Mouse (Mus musculus): Measurements from ENCODE around the gene Lyve1. TPM values are rescaled to one million over a fixed set of nuclear protein-coding genes. Genes with fewer than 3 reads are reported as not detected.

The Lyve1 gene
- polyA plus RNA-seq, 2 experiments: 18.3 to 22.7 TPM

DNA sequence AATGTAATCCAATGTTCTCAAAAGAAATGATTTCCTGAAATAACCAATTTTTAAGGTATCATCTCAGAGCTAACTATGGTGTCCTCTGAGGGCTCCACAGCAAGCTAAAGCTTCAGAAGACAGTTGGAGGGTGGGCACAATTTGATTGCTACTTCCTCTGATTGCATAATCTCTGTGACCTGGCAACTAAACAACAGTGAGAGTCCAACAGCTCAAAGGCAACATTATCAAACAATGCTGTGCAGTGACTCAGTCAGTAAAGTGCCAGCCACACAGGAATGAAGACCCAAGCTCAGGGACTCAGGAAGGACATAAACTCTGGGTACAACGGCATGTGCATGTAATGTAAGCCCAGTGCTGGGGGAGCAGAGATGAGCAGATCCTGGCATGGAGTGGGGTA is 30.0 kb downstream of the Lyve1 start:
- H3K36me3 ChIP-seq (replicated peaks; ENCODE audit: control insufficient read depth, insufficient read depth, low read depth): peaks cover 38% of the 10 kb centered on the region

DNA sequence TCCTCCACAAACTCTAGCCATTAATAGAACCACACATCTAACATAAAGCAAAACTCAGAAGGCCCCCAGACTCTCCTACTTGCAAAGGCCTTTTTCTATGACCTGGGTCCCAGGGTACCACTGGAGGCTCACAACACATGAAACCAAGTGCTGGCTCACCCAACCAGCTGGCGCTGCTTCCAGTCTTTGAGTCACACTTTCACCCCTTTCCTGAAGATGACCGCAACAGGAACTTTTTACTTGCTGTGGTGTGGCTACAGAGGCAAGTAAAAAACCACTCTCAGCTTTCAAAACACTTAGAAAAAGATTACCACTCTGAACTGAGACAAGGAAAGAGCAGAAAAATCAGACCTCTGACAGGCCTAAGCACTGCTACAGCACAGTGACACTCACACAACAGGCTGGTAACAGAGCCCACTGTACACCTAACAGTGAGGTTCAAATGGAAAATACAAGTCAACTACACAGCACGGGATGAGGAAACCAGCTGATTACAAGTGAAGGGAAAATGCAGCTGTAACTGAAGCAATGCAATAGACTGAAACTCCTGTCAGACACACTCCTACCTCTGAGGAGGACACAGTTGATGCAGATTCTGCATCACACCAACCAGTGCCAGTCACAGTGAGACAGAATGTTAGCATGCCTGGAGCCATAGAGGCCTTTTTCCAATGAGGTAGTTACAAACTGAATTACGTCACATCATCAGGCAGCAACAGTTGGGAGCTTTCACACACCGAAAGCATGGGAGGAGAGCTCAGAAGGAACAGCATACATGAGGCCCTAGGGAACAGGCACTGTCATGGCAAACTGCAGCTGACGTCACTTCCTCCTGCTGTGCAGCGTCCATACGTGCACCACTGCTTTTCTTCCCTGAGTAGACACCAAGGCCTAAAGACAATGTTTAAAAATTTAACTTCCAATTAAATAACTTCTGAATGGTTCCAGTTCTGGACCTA is 38.8 kb downstream of the Lyve1 start:
- Histone ChIP-seq H3K4me2 (ENCODE audit: low read depth) (no peak overlapping the region), H3K9ac (replicated peaks) (no peak overlapping the region), H3K36me3 (replicated peaks; ENCODE audit: control insufficient read depth, insufficient read depth, low read depth) (peaks cover 55% of the 10 kb centered on the region), H3K27ac (no peak overlapping the region), H3K4me3 (ENCODE audit: insufficient read depth in 1 of 2, low read depth in 2 of 2, low read length in 2 of 2) (no peak overlapping the region), H3K4me1 (replicated peaks; ENCODE audit: control insufficient read depth in 2 of 2, insufficient read depth in 2 of 2, low read length in 1 of 2) (peaks cover 8 to 25% of the 10 kb centered on the region in 2 experiments), H3K9me3 (ENCODE audit: control insufficient read depth, low read length) (no peaks in the 10 kb centered on the region), H3K27me3 (ENCODE audit: control insufficient read depth, insufficient read depth, low read length) (no peaks in the 10 kb centered on the region)
- ATAC-seq (ENCODE audit: insufficient read depth) (no peak), DNase-seq (ENCODE audit: low read depth in 3 of 3, low spot score in 3 of 3) (no peak)
- TF ChIP-seq EP300 (IDR thresholded peaks at IDR 0.05; ENCODE audit: low read depth) (no peak), CTCF (IDR thresholded peaks at IDR 0.05; ENCODE audit: low read depth) (no peak)
- 65% methylated on average over 8 of the region's 8 CpGs for WGBS (ENCODE audit: insufficient replicate concordance)

More for the DNA sequence above, 30.0 kb downstream of the Lyve1 start:
- Histone ChIP-seq H3K4me1 (replicated peaks; ENCODE audit: control insufficient read depth in 2 of 2, insufficient read depth in 2 of 2, low read length in 1 of 2) (peaks cover 0 to 8% of the 10 kb centered on the region in 2 experiments; a peak in 2 of 4 replicates), H3K4me3 (ENCODE audit: insufficient read depth in 1 of 2, low read depth in 2 of 2, low read length in 2 of 2) (no peak overlapping the region), H3K9ac (replicated peaks) (no peak overlapping the region), H3K4me2 (ENCODE audit: low read depth) (no peak overlapping the region), H3K9me3 (ENCODE audit: control insufficient read depth, low read length) (no peaks in the 10 kb centered on the region), H3K27me3 (ENCODE audit: control insufficient read depth, insufficient read depth, low read length) (no peaks in the 10 kb centered on the region), H3K27ac (no peak overlapping the region)
- TF ChIP-seq EP300 (IDR thresholded peaks at IDR 0.05; ENCODE audit: low read depth) (no peak), CTCF (IDR thresholded peaks at IDR 0.05; ENCODE audit: low read depth) (no peak)
- 59% methylated on average over 1 of the region's 1 CpGs for WGBS (ENCODE audit: insufficient replicate concordance)
- DNase-seq (ENCODE audit: low read depth in 3 of 3, low spot score in 3 of 3): no peak
- ATAC-seq (ENCODE audit: insufficient read depth): no peak

DNA sequence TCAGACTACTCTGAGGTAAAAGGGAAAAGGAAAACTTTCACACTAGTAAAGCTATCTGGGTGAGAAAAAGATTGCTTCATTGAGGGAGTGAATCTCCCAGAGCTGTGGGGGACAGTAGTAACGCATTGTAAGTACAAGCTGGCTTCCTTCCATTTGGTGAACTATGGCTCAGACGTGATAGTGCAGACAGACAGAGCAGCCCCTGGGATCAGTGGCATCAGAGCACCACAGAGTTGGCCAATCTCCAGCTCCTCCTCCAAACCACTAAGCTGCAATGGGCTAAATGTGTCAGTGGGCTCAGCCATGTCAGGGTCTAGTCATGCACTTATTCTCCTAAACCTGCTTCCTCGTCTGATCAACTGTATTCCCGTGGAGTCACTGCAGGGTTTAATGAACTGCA is 39.4 kb downstream of the Lyve1 start:
- ATAC-seq (ENCODE audit: insufficient read depth): no peak
- no peak overlapping the region for H3K27ac ChIP-seq
- no peak for DNase-seq (ENCODE audit: low read depth in 3 of 3, low spot score in 3 of 3)
- H3K27me3 ChIP-seq (ENCODE audit: control insufficient read depth, insufficient read depth, low read length): no peaks in the 10 kb centered on the region
- TF ChIP-seq EP300 (IDR thresholded peaks at IDR 0.05; ENCODE audit: low read depth): no peak
- TF ChIP-seq CTCF (IDR thresholded peaks at IDR 0.05; ENCODE audit: low read depth): no peak
- no peak overlapping the region for H3K9ac ChIP-seq (replicated peaks)
- H3K4me3 ChIP-seq (ENCODE audit: insufficient read depth in 1 of 2, low read depth in 2 of 2, low read length in 2 of 2): no peak overlapping the region
- H3K36me3 ChIP-seq (replicated peaks; ENCODE audit: control insufficient read depth, insufficient read depth, low read depth): peaks cover 49% of the 10 kb centered on the region
- WGBS (ENCODE audit: insufficient replicate concordance): 46% methylated on average over 4 of the region's 4 CpGs
- no peak overlapping the region for H3K4me2 ChIP-seq (ENCODE audit: low read depth)
- H3K9me3 ChIP-seq (ENCODE audit: control insufficient read depth, low read length): no peaks in the 10 kb centered on the region
- peaks cover 10 to 30% of the 10 kb centered on the region in 2 experiments for H3K4me1 ChIP-seq (replicated peaks; ENCODE audit: control insufficient read depth in 2 of 2, insufficient read depth in 2 of 2, low read length in 1 of 2)

DNA sequence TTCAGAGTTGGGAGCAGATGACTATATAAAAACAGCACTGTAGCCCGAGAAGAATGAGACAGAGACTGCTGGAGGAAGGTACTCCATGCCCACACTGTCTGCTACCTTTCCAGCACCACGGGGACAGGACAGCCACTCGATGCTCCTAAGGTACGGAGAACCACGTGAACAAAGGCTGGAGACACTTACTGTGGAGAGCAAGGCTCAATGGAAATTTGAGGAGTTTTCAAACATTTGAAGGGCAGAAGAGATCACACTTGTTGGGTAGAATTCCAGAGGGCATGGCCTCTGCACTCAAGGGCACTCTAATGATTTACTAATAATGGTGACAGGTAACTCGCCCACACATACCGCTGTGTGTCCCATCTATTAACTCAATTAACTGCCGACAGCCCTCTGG is 40.0 kb downstream of the Lyve1 start:
- ATAC-seq (ENCODE audit: insufficient read depth) (no peak), DNase-seq (ENCODE audit: low read depth in 3 of 3, low spot score in 3 of 3) (no peak)
- peaks cover 15 to 35% of the 10 kb centered on the region in 2 experiments for H3K4me1 ChIP-seq (replicated peaks; ENCODE audit: control insufficient read depth in 2 of 2, insufficient read depth in 2 of 2, low read length in 1 of 2)
- H3K9me3 ChIP-seq (ENCODE audit: control insufficient read depth, low read length): no peaks in the 10 kb centered on the region
- H3K27ac ChIP-seq: no peak overlapping the region
- no peak overlapping the region for H3K4me3 ChIP-seq (ENCODE audit: insufficient read depth in 1 of 2, low read depth in 2 of 2, low read length in 2 of 2)
- H3K4me2 ChIP-seq (ENCODE audit: low read depth): no peak overlapping the region
- peaks cover 49% of the 10 kb centered on the region for H3K36me3 ChIP-seq (replicated peaks; ENCODE audit: control insufficient read depth, insufficient read depth, low read depth)
- TF ChIP-seq EP300 (IDR thresholded peaks at IDR 0.05; ENCODE audit: low read depth) (no peak), CTCF (IDR thresholded peaks at IDR 0.05; ENCODE audit: low read depth) (no peak)
- WGBS (ENCODE audit: insufficient replicate concordance): 81% methylated on average over 8 of the region's 8 CpGs
- H3K27me3 ChIP-seq (ENCODE audit: control insufficient read depth, insufficient read depth, low read length): no peaks in the 10 kb centered on the region
- no peak overlapping the region for H3K9ac ChIP-seq (replicated peaks)

DNA sequence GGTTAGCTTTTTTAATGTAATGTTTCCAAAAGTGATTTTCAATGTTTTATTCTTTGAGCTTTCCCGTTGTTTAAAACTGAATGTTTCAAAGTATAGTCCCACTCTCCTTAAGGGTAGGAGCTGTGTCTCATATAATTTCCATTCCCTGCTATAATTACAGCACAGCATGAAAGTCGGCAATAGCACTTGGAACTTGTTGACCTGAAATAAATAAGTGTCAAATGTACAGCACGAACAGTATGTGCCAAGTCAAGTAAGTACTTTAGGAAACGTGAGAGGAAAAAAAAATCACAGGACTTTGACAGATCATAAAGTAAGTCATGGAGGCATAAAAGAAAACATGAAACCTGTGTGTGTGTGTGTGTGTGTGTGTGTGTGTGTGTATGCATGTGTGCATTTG is 41.0 kb downstream of the Lyve1 start:
- DNase-seq (ENCODE audit: low read depth in 3 of 3, low spot score in 3 of 3): no peak
- Histone ChIP-seq H3K27me3 (ENCODE audit: control insufficient read depth, insufficient read depth, low read length) (no peaks in the 10 kb centered on the region), H3K4me1 (replicated peaks; ENCODE audit: control insufficient read depth in 2 of 2, insufficient read depth in 2 of 2, low read length in 1 of 2) (peaks cover 15 to 36% of the 10 kb centered on the region in 2 experiments), H3K4me3 (ENCODE audit: insufficient read depth in 1 of 2, low read depth in 2 of 2, low read length in 2 of 2) (no peak overlapping the region), H3K9ac (replicated peaks) (no peak overlapping the region), H3K9me3 (ENCODE audit: control insufficient read depth, low read length) (no peaks in the 10 kb centered on the region), H3K27ac (no peak overlapping the region), H3K36me3 (replicated peaks; ENCODE audit: control insufficient read depth, insufficient read depth, low read depth) (peaks cover 44% of the 10 kb centered on the region), H3K4me2 (ENCODE audit: low read depth) (no peak overlapping the region)
- no peak for ATAC-seq (ENCODE audit: insufficient read depth)
- TF ChIP-seq EP300 (IDR thresholded peaks at IDR 0.05; ENCODE audit: low read depth): no peak
- TF ChIP-seq CTCF (IDR thresholded peaks at IDR 0.05; ENCODE audit: low read depth): no peak
- 78% methylated on average over 4 of the region's 4 CpGs for WGBS (ENCODE audit: insufficient replicate concordance)
